ENCODE assay signal across 18 mouse cellular contexts in the genomic region with DNA sequence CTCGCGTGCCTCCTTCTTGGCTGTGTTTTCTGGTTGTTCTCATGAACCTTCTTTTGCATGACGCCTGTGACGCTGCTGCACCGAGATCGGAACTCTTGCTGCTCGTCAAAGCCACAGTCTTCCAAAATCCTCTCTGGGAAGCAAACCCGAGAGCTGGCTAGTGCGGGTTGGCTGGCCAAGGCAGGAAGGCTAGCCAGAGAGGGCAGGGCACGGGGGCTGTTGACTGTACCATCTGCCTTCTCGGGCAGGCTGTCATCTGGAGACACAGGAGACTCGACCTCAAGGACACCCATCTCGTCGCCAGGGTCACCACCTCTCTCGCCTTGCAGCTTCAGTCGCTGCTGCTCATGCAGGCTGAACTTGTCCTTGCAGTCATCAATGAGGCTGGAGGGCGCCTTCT.
DNase-seq lines count a peak whose midpoint lies in the region; ATAC-seq lines count a peak whose summit lies in the region.
"Had no signal": no experiment of that assay in that cellular context is flagged by ENCODE, and none has a peak within 500 bp of the region (broad histone marks: within the 10 kb centered on the region; RNA-seq: fewer than 3 reads in every experiment).

No protein-coding gene starts in this region.

- 79% methylated on average over 17 of the region's 17 CpGs for WGBS in hindbrain, embryonic 10.5 days
- WGBS in hindbrain, embryonic 14.5 days, result 85% methylated on average over 17 of the region's 17 CpGs
- 80% methylated on average over 17 of the region's 17 CpGs for WGBS in liver, embryonic 12.5 days (ENCODE audit: insufficient replicate concordance)

- H3K9me3 ChIP-seq in hindbrain, embryonic 10.5 days, result no peaks in the 10 kb centered on the region
- H3K9me3 ChIP-seq in hindbrain, embryonic 14.5 days (ENCODE audit: control insufficient read depth, low read length), result no peaks in the 10 kb centered on the region
- H3K9me3 ChIP-seq in liver, embryonic 12.5 days (replicated peaks), result no peaks in the 10 kb centered on the region
- H3K9me3 ChIP-seq: forebrain, embryonic 13.5 days; heart, embryonic 12.5 days; midbrain, embryonic 12.5 days had no signal

- peak overlapping the region; percentile 29; the same call in 1 of the 2 replicates for H3K27ac ChIP-seq in hindbrain, embryonic 10.5 days
- no peak overlapping the region for H3K27ac ChIP-seq in hindbrain, embryonic 14.5 days
- no peak overlapping the region for H3K27ac ChIP-seq in liver, embryonic 12.5 days
- H3K27ac ChIP-seq: forebrain, embryonic 13.5 days; liver, embryonic 14.5 days; midbrain, embryonic 12.5 days had no signal

- no peaks in the 10 kb centered on the region for H3K36me3 ChIP-seq in hindbrain, embryonic 10.5 days
- H3K36me3 ChIP-seq in hindbrain, embryonic 14.5 days (replicated peaks; ENCODE audit: control insufficient read depth, insufficient read depth), result no peaks in the 10 kb centered on the region
- H3K36me3 ChIP-seq in liver, embryonic 12.5 days, result no peaks in the 10 kb centered on the region
- H3K36me3 ChIP-seq: midbrain, embryonic 12.5 days had no signal

- H3K4me1 ChIP-seq in hindbrain, embryonic 10.5 days (replicated peaks), result peaks cover 6% of the 10 kb centered on the region; the same call in 1 of the 2 replicates
- H3K4me1 ChIP-seq in hindbrain, embryonic 14.5 days (replicated peaks; ENCODE audit: control insufficient read depth, insufficient read depth, low read length), result no peaks in the 10 kb centered on the region
- H3K4me1 ChIP-seq in liver, embryonic 12.5 days, result no peaks in the 10 kb centered on the region
- H3K4me1 ChIP-seq: midbrain, embryonic 12.5 days had no signal

- DNase-seq in hindbrain, embryonic 10.5 days (ENCODE audit: low spot score), result no peak
- no peak for DNase-seq in hindbrain, embryonic 14.5 days (ENCODE audit: low spot score)
- DNase-seq in R1 (ENCODE audit: low read depth, low spot score), result peak; percentile 9
- peak; percentile 76 to 77 for DNase-seq in cerebellum, postnatal 14 days
- DNase-seq: embryo, embryonic 11 days; heart, postnatal 36 days; kidney, adult 2 months; kidney, postnatal 36 days; layer of hippocampus, postnatal 36 days; right cerebral cortex, postnatal 4 days had no signal

- H3K27me3 ChIP-seq in hindbrain, embryonic 10.5 days (ENCODE audit: insufficient read depth, poor library complexity, severe bottlenecking), result no peaks in the 10 kb centered on the region
- no peaks in the 10 kb centered on the region for H3K27me3 ChIP-seq in hindbrain, embryonic 14.5 days (ENCODE audit: control insufficient read depth, insufficient read depth, low read length)
- no peaks in the 10 kb centered on the region for H3K27me3 ChIP-seq in liver, embryonic 12.5 days (replicated peaks)
- H3K27me3 ChIP-seq: forebrain, embryonic 13.5 days; heart, embryonic 12.5 days; midbrain, embryonic 12.5 days had no signal

- H3K4me2 ChIP-seq in hindbrain, embryonic 14.5 days (replicated peaks), result no peak overlapping the region
- no peak overlapping the region for H3K4me2 ChIP-seq in liver, embryonic 12.5 days
- H3K4me2 ChIP-seq: forebrain, embryonic 13.5 days; heart, embryonic 12.5 days; midbrain, embryonic 12.5 days had no signal

- H3K4me3 ChIP-seq in hindbrain, embryonic 10.5 days, result no peak overlapping the region
- H3K4me3 ChIP-seq in hindbrain, embryonic 14.5 days (replicated peaks; ENCODE audit: low read length), result no peak overlapping the region
- no peak overlapping the region for H3K4me3 ChIP-seq in liver, embryonic 12.5 days
- H3K4me3 ChIP-seq: forebrain, embryonic 13.5 days; heart, embryonic 12.5 days; midbrain, embryonic 12.5 days had no signal

- ATAC-seq in hindbrain, embryonic 14.5 days (ENCODE audit: low FRiP score), result no peak
- ATAC-seq in cerebellum, adult (ENCODE audit: insufficient number of reproducible peaks, low FRiP score, low TSS enrichment), result peak; percentile 60
- no peak for ATAC-seq in monocyte, adult 5-6 weeks (replicated peaks; ENCODE audit: insufficient number of reproducible peaks, low FRiP score, low TSS enrichment, poor library complexity, severe bottlenecking)
- no peak for ATAC-seq in liver, embryonic 12.5 days
- ATAC-seq: forebrain, embryonic 13.5 days; lung, postnatal 0 days had no signal

- H3K9ac ChIP-seq in hindbrain, embryonic 14.5 days, result no peak overlapping the region
- H3K9ac ChIP-seq in liver, embryonic 12.5 days, result no peak overlapping the region
- H3K9ac ChIP-seq: forebrain, embryonic 13.5 days; heart, embryonic 12.5 days; liver, embryonic 14.5 days; midbrain, embryonic 12.5 days had no signal

Comparison
In these comparisons a context has a peak if more than half of its experiments do, and no peak if none do; other contexts are left out.
1. DNase-seq: peak in R1 (single experiment) and cerebellum, postnatal 14 days (2 of 2); none in hindbrain, embryonic 10.5 days (single experiment) and hindbrain, embryonic 14.5 days (single experiment).